Mouse (Mus musculus): Measurements from ENCODE around the gene Hdac7. TPM values are rescaled to one million over a fixed set of nuclear protein-coding genes. Genes with fewer than 3 reads are reported as not detected.

Hdac7 gene
- polyA plus RNA-seq, 1 experiment = 29.9 TPM

GRCm38 (mm10) chr15:97847285-97847684 is 3.0 kb upstream of the Hdac7 start:
- no peak overlapping the region for H3K4me3 ChIP-seq (ENCODE audit: low read depth, low read length)
- no peak overlapping the region for H3K27ac ChIP-seq (ENCODE audit: insufficient read depth, low read depth, low read length)
- TF ChIP-seq CTCF (IDR thresholded peaks at IDR 0.05; ENCODE audit: extremely low read depth, insufficient read length, insufficient replicate concordance, low read depth, low read length) = no peak
- no peak for TF ChIP-seq POLR2A (IDR thresholded peaks at IDR 0.05; ENCODE audit: low read depth, low read length)
- H3K4me1 ChIP-seq (ENCODE audit: control insufficient read depth, insufficient read depth, insufficient read length, low read length) = no peaks in the 10 kb centered on the region
- WGBS = 87% methylated on average over 4 of the region's 4 CpGs
- H3K27me3 ChIP-seq (ENCODE audit: control insufficient read depth, insufficient read depth, low read length) = no peaks in the 10 kb centered on the region
- H3K36me3 ChIP-seq (ENCODE audit: control insufficient read depth, insufficient read depth, low read length) = no peaks in the 10 kb centered on the region

DNA sequence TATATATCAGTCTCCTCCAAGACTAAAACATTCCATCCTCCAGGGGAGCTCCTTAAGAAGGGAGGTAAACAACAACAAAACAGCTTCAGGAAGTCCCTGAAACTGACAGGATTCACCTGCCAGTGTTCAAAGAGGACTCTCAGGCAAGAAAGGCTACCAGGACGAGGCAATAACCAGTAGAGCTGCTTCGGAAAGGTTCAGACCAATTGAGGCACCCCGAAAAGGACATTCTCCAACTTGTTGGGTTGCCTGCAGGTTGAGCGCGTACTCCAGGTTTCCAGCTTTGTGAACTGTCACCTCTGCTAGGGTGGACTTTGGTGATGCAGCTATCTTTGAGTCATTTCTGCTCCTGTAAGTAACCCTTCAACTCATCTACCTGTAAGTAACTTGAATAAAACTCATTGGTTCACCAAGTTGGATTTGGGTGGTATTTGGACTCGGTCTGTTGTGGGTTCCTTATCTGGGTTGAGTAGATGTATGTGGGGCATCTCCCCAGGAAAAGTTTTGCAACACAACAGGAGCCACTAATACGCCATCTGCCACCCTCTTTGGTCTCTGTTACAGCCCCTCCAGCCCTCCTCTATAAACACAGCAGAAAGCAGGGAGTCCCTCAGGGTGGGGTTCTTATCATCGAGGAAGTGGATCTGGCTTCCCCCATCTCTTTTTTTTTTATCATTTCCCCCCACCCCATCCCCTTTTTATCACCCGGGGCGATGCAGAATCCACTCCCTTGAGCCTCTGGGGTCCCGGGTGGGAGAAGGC is 2.0 kb upstream of the Hdac7 start:
- 80% methylated on average over 11 of the region's 11 CpGs for WGBS
- no peaks in the 10 kb centered on the region for H3K27me3 ChIP-seq (ENCODE audit: control insufficient read depth, insufficient read depth, low read length)
- H3K4me1 ChIP-seq (ENCODE audit: control insufficient read depth, insufficient read depth, insufficient read length, low read length) = no peaks in the 10 kb centered on the region
- no peak overlapping the region for H3K27ac ChIP-seq (ENCODE audit: insufficient read depth, low read depth, low read length)
- no peaks in the 10 kb centered on the region for H3K36me3 ChIP-seq (ENCODE audit: control insufficient read depth, insufficient read depth, low read length)
- TF ChIP-seq POLR2A (IDR thresholded peaks at IDR 0.05; ENCODE audit: low read depth, low read length) (no peak), CTCF (IDR thresholded peaks at IDR 0.05; ENCODE audit: extremely low read depth, insufficient read length, insufficient replicate concordance, low read depth, low read length) (no peak)
- H3K4me3 ChIP-seq (ENCODE audit: low read depth, low read length) = no peak overlapping the region

GRCm38 (mm10) chr15:97843247-97843651 is 1.1 kb downstream of the Hdac7 start:
- TF ChIP-seq CTCF (IDR thresholded peaks at IDR 0.05; ENCODE audit: extremely low read depth, insufficient read length, insufficient replicate concordance, low read depth, low read length) (no peak), POLR2A (IDR thresholded peaks at IDR 0.05; ENCODE audit: low read depth, low read length) (no peak)
- Histone ChIP-seq H3K27me3 (ENCODE audit: control insufficient read depth, insufficient read depth, low read length) (no peaks in the 10 kb centered on the region), H3K4me1 (ENCODE audit: control insufficient read depth, insufficient read depth, insufficient read length, low read length) (peaks cover 16% of the 10 kb centered on the region), H3K36me3 (ENCODE audit: control insufficient read depth, insufficient read depth, low read length) (no peaks in the 10 kb centered on the region), H3K27ac (ENCODE audit: insufficient read depth, low read depth, low read length) (no peak overlapping the region), H3K4me3 (ENCODE audit: low read depth, low read length) (no peak overlapping the region)
- WGBS = 78% methylated on average over 7 of the region's 7 CpGs

GRCm38 (mm10) chr15:97842058-97842457 is 2.2 kb downstream of the Hdac7 start:
- no peaks in the 10 kb centered on the region for H3K27me3 ChIP-seq (ENCODE audit: control insufficient read depth, insufficient read depth, low read length)
- H3K36me3 ChIP-seq (ENCODE audit: control insufficient read depth, insufficient read depth, low read length) = no peaks in the 10 kb centered on the region
- TF ChIP-seq POLR2A (IDR thresholded peaks at IDR 0.05; ENCODE audit: low read depth, low read length) (no peak), CTCF (IDR thresholded peaks at IDR 0.05; ENCODE audit: extremely low read depth, insufficient read length, insufficient replicate concordance, low read depth, low read length) (no peak)
- 87% methylated on average over 6 of the region's 6 CpGs for WGBS
- no peak overlapping the region for H3K27ac ChIP-seq (ENCODE audit: insufficient read depth, low read depth, low read length)
- peaks cover 23% of the 10 kb centered on the region for H3K4me1 ChIP-seq (ENCODE audit: control insufficient read depth, insufficient read depth, insufficient read length, low read length)
- no peak overlapping the region for H3K4me3 ChIP-seq (ENCODE audit: low read depth, low read length)

- 89% methylated on average over 6 of the region's 6 CpGs for WGBS
- Histone ChIP-seq H3K4me1 (ENCODE audit: control insufficient read depth, insufficient read depth, insufficient read length, low read length) (peaks cover 28% of the 10 kb centered on the region), H3K27me3 (ENCODE audit: control insufficient read depth, insufficient read depth, low read length) (no peaks in the 10 kb centered on the region), H3K4me3 (ENCODE audit: low read depth, low read length) (no peak overlapping the region), H3K36me3 (ENCODE audit: control insufficient read depth, insufficient read depth, low read length) (no peaks in the 10 kb centered on the region), H3K27ac (ENCODE audit: insufficient read depth, low read depth, low read length) (no peak overlapping the region)
- TF ChIP-seq CTCF (IDR thresholded peaks at IDR 0.05; ENCODE audit: extremely low read depth, insufficient read length, insufficient replicate concordance, low read depth, low read length) (no peak), POLR2A (IDR thresholded peaks at IDR 0.05; ENCODE audit: low read depth, low read length) (no peak)
Observed at GRCm38 (mm10) chr15:97841383-97841782, 2.9 kb downstream of the Hdac7 start.

GRCm38 (mm10) chr15:97840781-97841180 is 3.5 kb downstream of the Hdac7 start:
- Histone ChIP-seq H3K4me3 (ENCODE audit: low read depth, low read length) (no peak overlapping the region), H3K4me1 (ENCODE audit: control insufficient read depth, insufficient read depth, insufficient read length, low read length) (peaks cover 32% of the 10 kb centered on the region), H3K27ac (ENCODE audit: insufficient read depth, low read depth, low read length) (no peak overlapping the region; the same call in 1 of the 2 replicates), H3K27me3 (ENCODE audit: control insufficient read depth, insufficient read depth, low read length) (no peaks in the 10 kb centered on the region), H3K36me3 (ENCODE audit: control insufficient read depth, insufficient read depth, low read length) (no peaks in the 10 kb centered on the region)
- TF ChIP-seq CTCF (IDR thresholded peaks at IDR 0.05; ENCODE audit: extremely low read depth, insufficient read length, insufficient replicate concordance, low read depth, low read length) (no peak), POLR2A (IDR thresholded peaks at IDR 0.05; ENCODE audit: low read depth, low read length) (no peak)
- 80% methylated on average over 1 of the region's 1 CpGs for WGBS

GRCm38 (mm10) chr15:97839991-97840455 is 4.3 kb downstream of the Hdac7 start:
- no peak for TF ChIP-seq POLR2A (IDR thresholded peaks at IDR 0.05; ENCODE audit: low read depth, low read length)
- peak; percentile 13; the same call in 1 of the 2 replicates for TF ChIP-seq CTCF (IDR thresholded peaks at IDR 0.05; ENCODE audit: extremely low read depth, insufficient read length, insufficient replicate concordance, low read depth, low read length)
- Histone ChIP-seq H3K27me3 (ENCODE audit: control insufficient read depth, insufficient read depth, low read length) (no peaks in the 10 kb centered on the region), H3K4me3 (ENCODE audit: low read depth, low read length) (no peak overlapping the region), H3K36me3 (ENCODE audit: control insufficient read depth, insufficient read depth, low read length) (no peaks in the 10 kb centered on the region), H3K4me1 (ENCODE audit: control insufficient read depth, insufficient read depth, insufficient read length, low read length) (peaks cover 32% of the 10 kb centered on the region), H3K27ac (ENCODE audit: insufficient read depth, low read depth, low read length) (peak overlapping the region; percentile 13)
- WGBS = 29% methylated on average over 3 of the region's 3 CpGs

Measured in small intestine, adult 2 months (tissue).